Mouse (Mus musculus): ENCODE results near the gene Smad9.

The Smad9 gene

DNA sequence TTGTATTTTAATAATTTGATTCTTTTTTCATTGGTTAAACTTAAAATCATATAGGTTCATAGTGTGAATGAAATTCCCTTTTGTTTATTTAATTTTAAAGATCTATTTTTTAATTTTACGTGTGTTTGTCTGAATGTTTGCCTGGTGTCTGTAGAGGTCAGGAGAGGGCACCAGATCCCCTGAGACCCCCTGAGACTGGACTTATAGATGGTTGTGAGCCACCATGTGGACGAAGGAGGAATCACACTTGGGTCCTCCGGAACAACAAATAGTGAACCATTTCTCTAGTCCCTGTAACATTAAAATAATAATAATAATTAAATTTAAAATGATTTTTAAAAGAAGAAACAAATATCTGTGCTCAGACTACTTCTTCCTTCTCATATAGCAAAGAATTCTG, 59.9 kb downstream of the Smad9 start:
- TF ChIP-seq GATA4 (IDR thresholded peaks at IDR 0.05; ENCODE audit: insufficient replicate concordance, low read length), result no peak

DNA sequence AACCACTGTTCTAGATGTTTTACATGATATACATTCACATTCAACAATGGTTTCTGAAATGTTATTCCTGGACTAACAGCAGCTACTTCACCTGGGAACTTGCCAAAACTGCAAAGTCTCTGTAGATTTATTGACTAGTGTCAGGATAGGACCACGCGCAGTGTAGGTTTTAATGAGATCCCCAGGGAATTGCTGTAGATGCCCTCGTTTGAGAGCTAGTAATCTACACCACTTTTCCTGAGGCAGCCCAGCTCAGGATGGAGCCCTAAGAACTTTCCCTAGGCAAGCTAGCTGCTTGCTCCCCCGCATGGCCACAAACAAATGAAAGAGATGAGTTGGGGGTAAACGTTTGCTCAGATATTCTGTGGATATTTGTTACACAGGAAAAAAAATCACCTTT, 67.1 kb downstream of the Smad9 start:
- TF ChIP-seq GATA4 (IDR thresholded peaks at IDR 0.05; ENCODE audit: insufficient replicate concordance, low read length), result no peak

DNA sequence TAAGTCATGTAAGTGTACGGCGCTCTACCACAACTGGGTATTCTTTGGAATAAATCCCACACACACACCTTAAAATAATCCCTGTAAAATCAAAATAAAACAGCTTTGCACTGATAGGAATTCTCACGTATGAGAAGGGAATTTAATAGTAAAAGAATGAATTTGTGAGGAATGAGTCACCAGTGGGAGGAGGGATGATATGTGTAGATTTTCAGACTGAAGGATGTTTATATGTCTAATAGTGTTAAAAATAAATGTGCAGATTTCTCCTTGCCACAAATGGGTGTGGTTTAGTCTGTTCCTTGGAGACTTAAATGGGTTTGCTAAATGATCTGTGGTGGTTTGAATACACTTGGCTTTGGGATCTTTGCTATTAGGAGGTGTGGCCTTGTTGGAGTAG, 77.1 kb downstream of the Smad9 start:
- no peak for TF ChIP-seq GATA4 (IDR thresholded peaks at IDR 0.05; ENCODE audit: insufficient replicate concordance, low read length)

DNA sequence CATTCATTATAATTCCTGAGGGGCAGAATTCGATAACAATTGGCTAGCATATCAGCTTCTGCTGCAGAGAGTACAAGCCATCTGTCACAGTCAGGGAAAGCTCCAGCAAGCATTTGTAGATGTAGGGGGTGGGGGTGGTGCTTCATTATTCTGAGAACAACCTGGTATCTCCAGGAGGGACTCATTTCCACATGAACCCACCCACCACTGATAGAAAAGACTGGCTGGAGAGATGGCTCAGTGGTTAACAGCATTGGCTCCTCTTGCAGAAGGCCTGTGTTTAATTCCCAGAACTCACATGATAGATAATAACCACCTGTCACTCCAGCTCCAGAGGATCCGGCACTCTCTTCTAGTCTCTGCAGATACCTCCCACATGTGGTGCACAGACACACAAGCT, 80.0 kb downstream of the Smad9 start:
- TF ChIP-seq GATA4 (IDR thresholded peaks at IDR 0.05; ENCODE audit: insufficient replicate concordance, low read length), result no peak

Data from liver, adult (tissue).